Mouse (Mus musculus) intestine, embryonic 15.5 days (tissue): Measurements from ENCODE around the gene Uggt2. TPM values are rescaled to one million over a fixed set of nuclear protein-coding genes. Genes with fewer than 3 reads are reported as not detected.

ENCODE experiments used
- ATAC-seq: fragments of 200-750 bp; cut with Nextera tagmentation; 2 replicates; pipeline ENCODE4 v1.8.0; 2017; ENCODE audit warnings: moderate TSS enrichment, moderate library complexity
- H3K27ac ChIP-seq: fragments of 300-500 bp; sonication (generic); 2 replicates; pipeline ENCODE4 v1.5.1; 2015; ENCODE audit warnings: mild to moderate bottlenecking, inconsistent platforms
- H3K27me3 ChIP-seq: fragments of 300-500 bp; sonication (generic); replicated peaks from 2 replicates; pipeline ENCODE4 v1.6.1; 2015; ENCODE audit warnings: inconsistent platforms
- H3K36me3 ChIP-seq: fragments of 300-500 bp; sonication (generic); 2 replicates; pipeline ENCODE4 v1.6.1; 2015; ENCODE audit warnings: inconsistent platforms
- H3K4me1 ChIP-seq: fragments of 300-500 bp; sonication (generic); replicated peaks from 2 replicates; pipeline ENCODE4 v1.6.1; 2015; ENCODE audit warnings: inconsistent platforms
- H3K4me2 ChIP-seq: fragments of 300-500 bp; sonication (generic); replicated peaks from 2 replicates; pipeline ENCODE4 v1.6.1; 2015; ENCODE audit warnings: mild to moderate bottlenecking, inconsistent platforms
- H3K4me3 ChIP-seq: fragments of 300-500 bp; sonication (generic); replicated peaks from 2 replicates; pipeline ENCODE4 v1.5.1; 2015; ENCODE audit warnings: inconsistent platforms
- H3K9ac ChIP-seq: fragments of 300-500 bp; sonication (generic); 2 replicates; pipeline ENCODE4 v1.6.1; 2015; ENCODE audit warnings: inconsistent platforms
- H3K9me3 ChIP-seq: fragments of 300-500 bp; sonication (generic); 2 replicates; pipeline ENCODE4 v1.6.1; 2016; ENCODE audit warnings: inconsistent platforms
- WGBS: fragments of 180-500 bp; shearing (Covaris S2); methylation state at CpG from one replicate; pipeline ENCODE4 v1.1.7; 2015; 5-methylcytosine and 5-hydroxymethylcytosine counted together
- polyA plus RNA-seq: library from polyadenylated mRNA; unstranded; fragments of >200 nt; fragmentation: Nextera tagmentation; extraction: Ambion mirVana; gene quantifications from 2 replicates; pipeline ENCODE4 v1.2.1, GENCODE M21; 2015

Gene Uggt2
- polyA plus RNA-seq, 1 experiment from 2014 or later: 7.9 TPM

DNA sequence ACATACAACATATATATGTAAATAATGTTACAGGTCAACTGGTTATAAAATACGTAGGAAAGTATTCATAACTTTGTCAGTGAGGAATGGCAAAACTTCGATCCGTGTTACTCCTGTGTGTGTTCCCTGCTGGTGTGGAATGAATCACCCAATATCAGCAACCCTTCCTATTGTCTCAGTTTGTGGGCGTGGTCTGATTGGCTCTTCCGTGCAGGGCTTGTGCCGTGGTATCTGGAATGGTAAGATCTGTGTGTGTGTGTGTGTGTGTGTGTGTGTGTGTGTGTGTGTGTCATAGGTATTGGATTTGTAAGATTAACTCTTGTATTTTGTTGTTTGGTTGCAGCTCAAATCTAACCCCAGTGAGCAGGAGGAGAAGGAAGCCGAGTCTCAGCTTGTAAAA is 131.6 kb downstream of the Uggt2 start:
- WGBS: 82% methylated on average over 7 of the region's 7 CpGs
- Histone ChIP-seq H3K4me1 (no peaks in the 10 kb centered on the region), H3K36me3 (peaks cover 14% of the 10 kb centered on the region), H3K27ac (no peak overlapping the region), H3K4me3 (no peak overlapping the region), H3K9me3 (no peaks in the 10 kb centered on the region), H3K4me2 (no peak overlapping the region), H3K9ac (no peak overlapping the region), H3K27me3 (no peaks in the 10 kb centered on the region)
- no peak for ATAC-seq

DNA sequence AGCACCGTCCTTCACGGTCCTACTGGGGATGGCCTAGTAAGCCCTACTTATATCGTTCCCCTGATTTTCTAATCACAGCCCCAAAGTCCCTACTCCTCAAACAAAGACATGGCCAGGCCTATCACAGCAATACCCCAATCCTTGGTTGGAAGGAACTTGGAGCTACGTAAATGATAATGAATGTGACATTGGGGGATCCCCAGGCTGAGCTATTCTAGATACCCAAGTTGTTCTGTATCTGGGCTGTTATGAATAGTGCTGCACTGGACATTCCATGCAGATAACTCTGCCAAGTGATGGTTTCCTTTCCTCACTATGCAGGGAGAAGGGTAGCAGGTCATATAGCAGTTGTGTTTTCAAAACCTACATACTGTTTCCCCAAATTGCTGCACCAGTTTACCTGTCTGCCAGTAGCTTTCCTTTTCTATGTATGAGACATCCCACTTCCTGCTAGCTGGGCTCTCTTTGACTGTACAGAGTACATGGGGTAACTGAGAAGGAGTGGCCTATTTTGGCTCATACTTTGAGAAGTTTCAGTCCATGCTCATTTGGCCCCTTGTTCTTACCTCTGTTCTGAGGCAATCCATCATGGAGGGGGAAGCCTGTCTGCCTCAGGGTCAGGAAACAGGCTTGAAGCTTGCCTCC is 133.8 kb downstream of the Uggt2 start:
- Histone ChIP-seq H3K36me3 (peaks cover 12% of the 10 kb centered on the region; the same call in 1 of the 2 replicates), H3K9me3 (no peaks in the 10 kb centered on the region), H3K4me1 (no peaks in the 10 kb centered on the region), H3K27me3 (no peaks in the 10 kb centered on the region), H3K4me2 (no peak overlapping the region), H3K4me3 (no peak overlapping the region), H3K27ac (no peak overlapping the region), H3K9ac (no peak overlapping the region)
- ATAC-seq: no peak
- 95% methylated on average over 4 of the region's 4 CpGs for WGBS

DNA sequence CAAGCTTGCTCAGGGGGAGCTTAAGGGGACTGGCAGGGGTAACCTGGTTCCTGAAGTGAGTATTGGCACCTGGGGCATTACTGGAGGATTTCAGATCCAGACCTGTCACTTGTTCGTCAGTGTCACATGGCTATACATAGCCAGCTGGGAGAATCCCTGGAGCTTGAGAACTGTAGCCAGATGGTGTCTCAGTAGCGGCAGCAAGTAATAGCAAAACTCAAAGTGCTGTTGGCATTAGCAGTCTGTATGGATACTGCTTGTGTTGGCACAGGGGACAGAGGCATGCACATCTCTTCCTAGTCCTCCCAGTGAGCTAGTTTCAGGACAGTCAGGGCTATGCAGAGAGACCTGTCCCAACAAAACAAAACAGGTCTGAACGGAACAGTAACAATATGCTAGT is 141.2 kb downstream of the Uggt2 start:
- H3K36me3 ChIP-seq: peaks cover 20% of the 10 kb centered on the region
- ATAC-seq: no peak

DNA sequence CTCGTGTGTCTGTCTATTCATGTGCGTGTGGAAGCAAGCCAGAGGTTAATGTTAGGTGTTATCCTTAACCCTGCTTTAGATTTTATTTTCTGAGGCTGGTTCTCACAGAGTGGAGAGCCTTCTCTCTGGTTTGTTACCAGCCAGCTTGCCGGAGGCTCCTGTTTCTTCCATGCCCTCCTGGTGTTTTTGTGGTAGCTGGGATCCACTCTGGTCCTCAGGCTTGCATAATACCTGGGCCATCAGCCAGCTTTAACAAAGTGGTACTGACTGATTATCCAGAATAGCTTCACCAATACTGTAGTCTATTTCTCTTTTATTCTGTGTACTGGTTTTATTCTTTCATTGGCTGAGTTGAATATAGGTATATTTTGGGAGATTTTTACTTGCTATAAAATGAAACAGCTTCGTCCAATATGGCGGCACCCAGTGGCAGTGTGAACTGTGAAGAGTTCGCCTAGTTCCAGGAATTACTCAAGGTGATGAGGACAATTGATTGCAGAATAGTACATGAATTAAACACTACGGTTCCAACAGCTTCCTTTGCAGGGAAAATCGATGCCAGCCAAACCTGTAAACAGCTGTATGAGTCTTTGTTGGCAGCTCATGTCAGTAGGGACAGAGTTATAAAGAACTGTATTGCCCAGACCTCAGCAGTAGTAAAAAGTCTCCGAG is 147.2 kb downstream of the Uggt2 start:
- H3K4me3 ChIP-seq: no peak overlapping the region
- no peaks in the 10 kb centered on the region for H3K9me3 ChIP-seq
- WGBS: 96% methylated on average over 9 of the region's 9 CpGs
- H3K4me2 ChIP-seq: no peak overlapping the region
- no peaks in the 10 kb centered on the region for H3K4me1 ChIP-seq
- no peak overlapping the region for H3K27ac ChIP-seq
- H3K36me3 ChIP-seq: no peaks in the 10 kb centered on the region
- no peaks in the 10 kb centered on the region for H3K27me3 ChIP-seq
- no peak for ATAC-seq
- H3K9ac ChIP-seq: no peak overlapping the region

More for the DNA sequence above, 141.2 kb downstream of the Uggt2 start:
- Histone ChIP-seq H3K9ac (no peak overlapping the region), H3K9me3 (no peaks in the 10 kb centered on the region), H3K4me3 (no peak overlapping the region), H3K4me1 (no peaks in the 10 kb centered on the region), H3K4me2 (no peak overlapping the region), H3K27me3 (no peaks in the 10 kb centered on the region), H3K27ac (no peak overlapping the region)
- 94% methylated on average over 3 of the region's 3 CpGs for WGBS

GRCm38 (mm10) chr14:118948841-118949240 is 150.4 kb downstream of the Uggt2 start:
- Histone ChIP-seq H3K4me1 (no peaks in the 10 kb centered on the region), H3K9me3 (no peaks in the 10 kb centered on the region), H3K4me2 (no peak overlapping the region), H3K9ac (no peak overlapping the region), H3K27ac (no peak overlapping the region), H3K27me3 (no peaks in the 10 kb centered on the region), H3K4me3 (no peak overlapping the region), H3K36me3 (no peaks in the 10 kb centered on the region)
- no peak for ATAC-seq
- 88% methylated on average over 1 of the region's 1 CpGs for WGBS

DNA sequence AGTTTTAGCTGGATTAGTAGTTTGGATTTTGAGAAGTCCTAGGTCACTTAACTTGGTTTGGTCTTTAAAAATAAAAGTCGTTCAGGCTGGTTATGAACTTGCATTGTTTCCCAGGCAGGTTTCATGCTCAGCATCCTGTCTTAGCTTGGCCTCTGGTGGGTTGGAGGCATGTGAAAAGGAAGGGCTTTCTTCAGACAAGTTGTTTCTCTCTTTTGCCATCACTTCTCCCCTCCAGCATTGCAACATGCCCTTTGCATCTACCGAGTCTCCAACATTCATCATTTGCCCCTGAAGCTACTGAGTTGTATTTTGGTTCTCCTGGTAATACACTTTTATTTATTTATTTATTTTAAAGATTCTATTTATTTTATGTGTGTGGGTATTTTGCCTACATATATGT is 154.5 kb downstream of the Uggt2 start:
- no peak for ATAC-seq
- Histone ChIP-seq H3K4me2 (no peak overlapping the region), H3K27me3 (no peaks in the 10 kb centered on the region), H3K27ac (no peak overlapping the region), H3K36me3 (no peaks in the 10 kb centered on the region), H3K9me3 (no peaks in the 10 kb centered on the region), H3K4me1 (0 out of 2 replicates have a peak, but pooled peaks cover 3% of the 10 kb centered on the region), H3K9ac (no peak overlapping the region), H3K4me3 (no peak overlapping the region)
- WGBS: 83% methylated on average over 2 of the region's 2 CpGs

DNA sequence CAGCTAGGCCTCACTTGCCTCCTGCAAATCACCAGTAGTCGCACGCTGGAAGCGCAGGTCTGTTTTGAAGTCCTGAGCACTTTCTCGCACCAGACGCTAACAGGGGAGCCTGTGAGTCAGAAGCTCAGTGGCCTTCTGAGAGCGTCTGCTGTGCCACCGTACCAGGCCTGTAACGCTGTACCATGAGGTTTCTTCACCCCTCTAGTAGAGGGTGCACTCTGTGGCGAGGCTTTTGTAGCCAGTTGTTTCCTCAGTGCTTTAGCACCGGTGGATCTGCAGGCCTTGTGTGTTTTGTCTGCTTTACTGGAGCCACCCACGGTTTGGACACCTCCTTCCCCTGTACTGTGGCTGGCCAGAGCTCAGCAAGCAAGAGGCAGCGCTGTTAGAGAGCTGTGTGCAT is 157.2 kb downstream of the Uggt2 start:
- H3K4me2 ChIP-seq: no peak overlapping the region
- H3K4me3 ChIP-seq: no peak overlapping the region
- H3K27me3 ChIP-seq: no peaks in the 10 kb centered on the region
- ATAC-seq: no peak
- 55% methylated on average over 12 of the region's 12 CpGs for WGBS
- H3K27ac ChIP-seq: no peak overlapping the region
- H3K9ac ChIP-seq: no peak overlapping the region
- no peaks in the 10 kb centered on the region for H3K36me3 ChIP-seq
- no peaks in the 10 kb centered on the region for H3K9me3 ChIP-seq
- 0 out of 2 replicates have a peak, but pooled peaks cover 7% of the 10 kb centered on the region for H3K4me1 ChIP-seq

DNA sequence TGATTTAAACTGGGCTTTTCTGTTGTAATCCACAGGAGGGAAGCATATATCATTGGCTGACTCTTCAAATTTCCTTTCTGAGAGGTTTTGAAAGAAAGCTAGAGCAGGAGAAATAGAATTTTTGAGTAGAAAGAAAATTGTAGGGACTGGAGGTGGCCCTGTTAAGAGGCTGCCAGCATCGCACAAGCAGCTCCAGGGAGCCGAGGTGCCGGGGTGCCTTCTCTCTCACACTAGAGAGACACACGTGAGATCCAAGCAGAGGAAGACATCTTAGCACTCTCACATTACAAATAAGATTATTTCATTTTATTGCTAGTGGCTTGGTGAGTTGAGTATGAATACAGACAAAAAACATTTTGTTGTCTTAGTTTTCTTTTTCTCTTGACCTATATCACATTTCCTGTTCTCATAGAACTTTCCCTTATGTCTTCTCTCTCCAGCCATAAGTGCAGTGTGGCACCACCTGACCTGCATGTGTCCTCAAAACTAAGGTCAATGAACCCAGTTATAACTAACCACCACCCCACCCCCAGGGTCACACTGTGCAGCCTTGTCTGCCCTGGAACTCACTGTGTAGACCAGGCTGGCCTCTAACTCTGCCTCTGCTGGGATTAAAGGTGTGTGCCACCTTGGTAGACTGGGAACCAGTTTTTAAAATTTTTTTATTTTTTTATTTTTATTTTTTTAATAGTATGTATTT is 158.3 kb downstream of the Uggt2 start:
- Histone ChIP-seq H3K9ac (no peak overlapping the region), H3K27me3 (no peaks in the 10 kb centered on the region), H3K27ac (no peak overlapping the region), H3K4me3 (no peak overlapping the region), H3K9me3 (no peaks in the 10 kb centered on the region), H3K4me2 (no peak overlapping the region), H3K36me3 (no peaks in the 10 kb centered on the region), H3K4me1 (0 out of 2 replicates have a peak, but pooled peaks cover 10% of the 10 kb centered on the region)
- no peak for ATAC-seq
- 82% methylated on average over 4 of the region's 4 CpGs for WGBS

DNA sequence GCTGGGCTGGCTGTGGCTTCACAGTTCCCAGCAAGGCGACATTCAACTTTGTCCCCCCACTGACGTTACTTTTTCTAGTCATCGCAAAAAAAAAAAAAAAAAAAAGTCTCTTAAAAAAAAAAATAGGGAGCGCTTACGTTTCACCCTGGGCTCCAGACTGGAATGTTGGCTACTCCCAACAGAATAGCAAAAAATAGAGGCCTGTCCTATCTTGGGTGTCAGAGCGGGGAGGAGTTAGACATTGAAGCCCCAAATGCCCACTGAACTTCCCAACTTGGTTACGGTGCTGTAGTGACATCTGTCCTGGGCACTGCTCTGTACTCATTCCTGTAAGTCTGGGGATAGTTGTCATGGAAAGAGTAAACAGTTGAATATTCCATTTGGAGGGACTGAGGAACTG is 160.7 kb downstream of the Uggt2 start:
- 3% methylated on average over 7 of the region's 7 CpGs for whole genome bisulfite sequencing
- Histone ChIP-seq H3K4me3 (peak overlapping the region; percentile 99), H3K9ac (peak overlapping the region; percentile 98), H3K4me1 (0 out of 2 replicates have a peak, but pooled peaks cover 10% of the 10 kb centered on the region), H3K4me2 (peak overlapping the region; percentile 65), H3K27ac (peak overlapping the region; percentile 94), H3K9me3 (no peaks in the 10 kb centered on the region), H3K27me3 (no peaks in the 10 kb centered on the region), H3K36me3 (no peaks in the 10 kb centered on the region)
- no peak for ATAC-seq

DNA sequence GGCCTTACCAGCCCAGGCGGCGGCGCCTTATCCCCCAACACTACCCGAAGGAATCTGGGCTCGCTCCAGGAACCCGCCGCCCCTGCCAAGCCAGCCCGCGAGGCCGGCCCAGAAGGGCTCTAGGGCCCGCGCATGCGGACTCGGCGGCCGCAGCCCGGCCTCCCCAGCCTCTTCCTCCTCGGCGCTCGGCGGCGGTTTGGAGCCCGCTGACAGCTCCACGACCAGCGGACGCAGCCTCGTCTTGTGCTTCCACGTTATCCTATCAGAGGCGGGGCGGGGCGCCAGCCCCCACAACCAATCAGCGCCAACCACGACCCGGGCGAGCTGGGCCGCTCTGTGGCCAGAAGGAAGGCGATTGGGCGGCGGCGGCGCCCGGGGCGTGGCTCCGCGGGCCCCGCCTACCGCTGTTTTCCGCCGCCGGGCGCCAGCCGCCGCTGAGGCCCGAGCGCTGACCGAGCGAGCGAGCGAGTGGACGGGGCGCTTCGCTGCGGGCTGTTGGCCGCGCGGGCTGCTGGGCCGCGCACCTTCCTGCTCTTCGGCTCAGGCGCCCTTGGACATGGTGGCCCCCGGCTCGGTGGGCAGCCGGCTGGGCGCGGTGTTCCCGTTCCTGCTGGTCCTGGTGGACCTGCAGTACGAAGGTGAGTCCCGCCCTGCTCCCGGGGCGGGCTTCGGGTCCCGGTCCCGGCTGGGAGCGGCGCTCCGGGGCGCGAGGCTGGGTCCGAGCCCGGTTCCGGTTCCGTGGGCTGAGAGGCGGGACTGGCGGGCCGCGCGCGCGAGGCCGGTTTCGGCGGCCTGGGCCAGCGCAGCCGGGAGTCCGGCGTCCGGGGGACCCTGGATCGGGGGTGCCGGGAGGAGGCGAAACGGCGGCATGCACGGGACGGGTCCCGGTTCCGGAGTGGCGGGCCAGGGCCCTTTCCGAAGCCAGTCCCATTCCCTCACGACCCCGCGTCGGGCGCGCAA is 161.4 kb downstream of the Uggt2 start, which contains the start of gene Dnajc3:
Gene Dnajc3 (plus strand): TSS at position 444 of the 960 bp plus-strand sequence.
- H3K4me3 ChIP-seq: peak within 1 kb of the TSS; percentile 99
- WGBS: under 1% methylated on average over 112 of the region's 124 CpGs
- H3K4me2 ChIP-seq: peak within 1 kb of the TSS; percentile 79
- H3K27me3 ChIP-seq: no peaks in the 10 kb centered on the region
- H3K9ac ChIP-seq: peak within 1 kb of the TSS; percentile 98
- H3K36me3 ChIP-seq: no peaks in the 10 kb centered on the region
- peak; percentile 100 for ATAC-seq
- peak within 1 kb of the TSS; percentile 94 for H3K27ac ChIP-seq
- 0 out of 2 replicates have a peak, but pooled peaks cover 10% of the 10 kb centered on the region for H3K4me1 ChIP-seq
- no peaks in the 10 kb centered on the region for H3K9me3 ChIP-seq

GRCm38 (mm10) chr14:118936952-118937351 is 162.3 kb downstream of the Uggt2 start:
- H3K9me3 ChIP-seq: no peaks in the 10 kb centered on the region
- 0 out of 2 replicates have a peak, but pooled peaks cover 10% of the 10 kb centered on the region for H3K4me1 ChIP-seq
- no peaks in the 10 kb centered on the region for H3K36me3 ChIP-seq
- H3K4me3 ChIP-seq: peak overlapping the region; percentile 99
- H3K27ac ChIP-seq: peak overlapping the region; percentile 85
- H3K27me3 ChIP-seq: no peaks in the 10 kb centered on the region
- peak overlapping the region; percentile 64 for H3K9ac ChIP-seq
- 35% methylated on average over 4 of the region's 4 CpGs for WGBS
- peak; percentile 10 for ATAC-seq
- peak overlapping the region; percentile 79 for H3K4me2 ChIP-seq
